Mouse (Mus musculus) testis, postnatal 14 days (tissue): ENCODE measurements at regions not wholly inside any gene's neighbourhood (a gene's known extent, or its start where the extent isn't known, plus 50 kb on each side); places are given as distances from the start of the nearest gene placed in this dataset.

Experiments
- DNase-seq: peaks from one replicate; pipeline ENCODE4 v3.0.0; 2021; ENCODE audit warnings: low spot score

DNA sequence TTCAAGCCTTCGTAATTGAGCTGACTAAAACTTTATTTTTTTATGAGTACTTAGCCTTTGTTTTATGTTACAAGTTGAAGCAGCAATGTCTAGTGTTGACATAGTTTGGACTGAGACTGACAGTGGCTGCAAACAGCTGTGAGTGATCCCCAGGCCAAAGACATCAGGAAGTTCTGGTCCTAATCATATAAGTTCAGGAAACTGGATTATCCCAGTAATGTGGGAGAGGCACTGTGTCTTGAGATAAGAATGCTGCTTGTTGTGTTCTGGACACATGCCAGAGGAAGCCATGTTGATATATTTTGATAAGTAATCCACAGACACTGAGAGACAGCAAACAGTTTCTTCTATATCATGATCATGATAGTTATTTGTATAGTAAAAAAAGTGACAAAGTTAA is 153.4 kb downstream of the Lrriq3 start:
- DNase-seq = no peak

GRCm38 (mm10) chr3:155247124-155247523 is 153.9 kb downstream of the Lrriq3 start:
- no peak for DNase-seq

GRCm38 (mm10) chr3:155247929-155248328 is 154.7 kb downstream of the Lrriq3 start:
- DNase-seq = no peak

DNA sequence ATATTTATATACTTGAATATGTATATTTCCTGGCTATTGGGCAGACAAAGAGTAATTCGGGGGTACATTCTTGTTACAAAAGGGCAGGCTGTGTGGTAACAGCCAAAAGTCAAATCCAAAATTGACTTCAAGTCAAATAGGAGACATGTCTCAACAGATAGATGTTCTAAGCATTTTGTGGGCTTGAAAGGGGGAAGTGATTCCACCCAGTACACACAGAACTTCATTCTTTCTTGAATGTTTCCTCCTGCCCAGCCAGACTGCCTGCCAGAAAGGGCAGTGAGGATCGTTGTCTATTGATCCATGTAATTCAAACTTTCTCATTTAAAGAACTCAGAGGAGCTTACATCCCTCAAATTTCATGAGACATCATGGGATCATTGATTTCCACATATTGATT is 157.7 kb downstream of the Lrriq3 start:
- DNase-seq = no peak

DNA sequence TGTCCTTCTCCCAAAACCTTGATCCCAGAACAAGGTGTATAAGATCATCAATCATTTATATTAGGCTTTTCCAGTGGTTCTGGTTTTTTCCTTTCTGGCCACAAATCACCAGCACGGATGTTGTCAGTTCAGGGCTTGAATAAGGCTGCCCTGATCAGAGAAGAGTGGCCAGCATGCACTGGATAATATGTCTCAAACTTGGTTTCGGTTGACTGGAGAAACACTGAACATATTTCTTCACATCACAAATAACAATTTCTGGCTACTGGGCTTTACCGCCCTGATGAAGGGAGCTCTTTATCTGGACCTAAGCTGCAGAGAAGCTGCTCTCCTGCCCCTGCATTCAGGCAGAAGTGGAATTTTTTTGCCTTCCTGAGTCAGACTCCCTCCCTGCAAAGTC is 205.0 kb downstream of the Lrriq3 start:
- DNase-seq = no peak

GRCm38 (mm10) chr3:155298724-155299123 is 205.5 kb downstream of the Lrriq3 start:
- no peak for DNase-seq

GRCm38 (mm10) chr3:155322322-155322721 is 229.1 kb downstream of the Lrriq3 start:
- DNase-seq = no peak

- no peak for DNase-seq
Measured at GRCm38 (mm10) chr3:155329701-155330100, 236.5 kb downstream of the Lrriq3 start.

- no peak for DNase-seq
Measured at GRCm38 (mm10) chr3:155349185-155349584, 256.0 kb downstream of the Lrriq3 start.

- no peak for DNase-seq
Measured at GRCm38 (mm10) chr3:155351636-155352035, 258.4 kb downstream of the Lrriq3 start.

DNA sequence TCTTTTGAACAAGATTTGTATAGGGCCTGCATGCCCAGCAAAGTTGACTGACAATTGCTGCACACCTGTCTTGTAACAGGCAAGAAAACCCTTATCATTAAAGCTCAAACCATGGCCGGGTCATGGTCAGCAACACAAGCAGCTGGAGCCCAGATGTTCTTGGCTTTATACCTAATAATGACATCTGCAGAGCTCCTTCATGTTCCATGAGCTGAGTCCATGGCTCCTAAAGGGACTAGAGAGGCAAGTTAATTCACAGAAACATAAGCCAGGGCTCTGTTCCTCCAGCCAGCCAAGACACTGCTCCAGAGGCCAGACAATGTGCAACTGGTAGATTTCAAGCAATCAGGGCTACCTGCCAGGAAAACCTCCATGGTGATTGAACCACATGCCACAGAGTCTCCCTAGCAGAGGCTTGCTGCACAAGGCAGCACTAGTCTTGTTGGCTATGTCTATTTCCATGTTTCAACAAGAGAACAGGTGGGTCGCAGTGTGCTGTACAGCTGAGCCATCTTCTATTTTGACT is 259.1 kb downstream of the Lrriq3 start:
- DNase-seq = no peak

DNA sequence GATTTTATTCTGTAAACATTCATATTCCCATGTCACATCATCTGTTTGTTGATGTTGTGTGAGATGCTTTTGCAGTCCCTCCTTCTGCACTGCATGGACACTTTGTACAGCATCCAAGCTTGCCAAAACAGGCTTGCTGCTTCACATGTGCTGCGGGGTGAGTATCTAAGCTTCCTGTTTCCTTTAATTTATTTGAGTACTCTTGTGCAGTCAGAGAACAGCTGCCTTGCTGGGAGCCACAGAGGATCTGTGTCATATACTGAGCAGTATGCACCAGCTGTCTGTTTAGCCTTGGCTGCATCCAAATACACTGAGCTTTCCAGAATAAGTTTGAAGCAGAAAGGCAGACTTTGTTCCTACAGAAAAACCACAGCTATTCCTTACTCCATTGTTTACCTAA is 267.2 kb downstream of the Lrriq3 start:
- no peak for DNase-seq

- DNase-seq = no peak
Measured at GRCm38 (mm10) chr3:155370716-155371115, 277.5 kb downstream of the Lrriq3 start.

- no peak for DNase-seq
Measured at GRCm38 (mm10) chr3:155373591-155373990, 280.4 kb downstream of the Lrriq3 start.

GRCm38 (mm10) chr3:155381910-155382309 is 288.7 kb downstream of the Lrriq3 start:
- no peak for DNase-seq

DNA sequence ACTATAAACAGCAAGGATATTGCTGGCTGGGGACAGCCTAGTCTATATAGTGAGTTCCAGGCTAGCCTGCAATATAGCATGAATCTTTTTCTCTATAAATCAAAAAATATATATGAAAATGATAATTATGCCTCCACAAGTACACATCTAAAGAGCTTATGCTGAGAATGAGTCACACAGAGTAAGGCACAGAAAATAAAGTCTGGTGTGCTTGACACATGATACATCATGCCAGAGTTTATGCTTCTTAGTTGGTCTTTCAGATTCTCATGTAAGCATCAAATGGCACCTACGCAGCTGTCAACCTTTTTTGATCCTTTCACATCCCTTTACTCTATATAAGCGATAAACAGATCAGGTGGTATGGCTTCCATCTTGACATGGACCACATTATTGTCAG is 289.6 kb downstream of the Lrriq3 start:
- no peak for DNase-seq

DNA sequence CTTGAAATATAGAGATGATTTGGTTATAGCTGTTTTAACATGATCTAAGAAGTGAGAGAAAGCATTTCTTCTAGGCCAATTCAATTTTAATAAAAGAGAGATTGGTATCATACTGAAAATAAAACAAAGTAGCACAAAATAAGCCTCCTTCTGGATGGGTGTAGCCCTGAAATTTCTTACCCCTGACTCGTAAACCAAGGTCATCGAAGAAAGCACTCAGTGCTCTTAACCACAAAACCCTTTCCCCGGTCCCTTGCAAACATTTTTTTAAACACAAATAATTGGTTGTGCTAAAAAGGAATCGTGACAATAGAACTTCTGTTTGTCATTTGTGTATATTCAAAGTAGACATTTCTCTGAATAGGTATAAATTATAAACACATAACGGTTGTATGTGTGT is 297.4 kb downstream of the Lrriq3 start:
- DNase-seq = no peak

DNA sequence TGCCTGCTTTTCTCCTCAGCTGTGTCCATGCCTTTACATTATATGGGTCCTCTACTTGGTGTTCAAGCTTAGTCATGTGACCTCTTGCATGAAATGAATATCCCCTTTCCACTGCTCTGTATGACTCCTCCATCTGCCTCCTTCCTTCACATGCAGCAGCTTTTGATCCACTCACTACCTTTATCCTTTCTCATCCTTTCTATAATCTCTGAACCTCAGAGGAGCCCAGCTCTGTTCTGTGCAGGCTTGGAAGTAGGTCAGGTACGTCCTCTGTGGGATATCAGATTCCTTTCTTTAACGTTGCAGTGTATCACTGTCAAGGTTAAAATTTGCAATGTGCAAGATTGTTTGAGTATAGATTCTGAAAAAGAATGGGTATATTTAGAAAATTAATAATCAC is 302.9 kb downstream of the Lrriq3 start:
- DNase-seq = no peak

GRCm38 (mm10) chr3:155401763-155402162 is 308.5 kb downstream of the Lrriq3 start:
- no peak for DNase-seq

DNA sequence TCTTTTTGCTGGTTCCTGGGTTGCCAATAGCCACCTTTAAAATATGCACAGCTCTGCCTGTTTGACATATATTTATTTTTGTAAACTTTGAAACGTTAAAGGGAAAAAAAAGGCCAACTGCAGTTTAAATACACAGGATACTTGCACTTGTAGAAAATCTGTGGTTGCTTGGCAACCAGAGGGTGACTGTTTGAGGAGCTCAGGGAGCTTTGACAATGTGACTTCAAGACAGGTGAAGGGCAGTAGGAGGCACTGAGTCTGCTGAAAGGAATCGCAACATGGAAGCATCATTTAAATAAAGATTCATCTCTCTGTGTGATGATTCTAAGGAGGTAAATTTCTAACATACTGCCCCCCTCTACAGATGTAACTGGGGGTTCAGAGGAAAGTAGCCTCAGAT is 315.7 kb downstream of the Lrriq3 start:
- DNase-seq = no peak

DNA sequence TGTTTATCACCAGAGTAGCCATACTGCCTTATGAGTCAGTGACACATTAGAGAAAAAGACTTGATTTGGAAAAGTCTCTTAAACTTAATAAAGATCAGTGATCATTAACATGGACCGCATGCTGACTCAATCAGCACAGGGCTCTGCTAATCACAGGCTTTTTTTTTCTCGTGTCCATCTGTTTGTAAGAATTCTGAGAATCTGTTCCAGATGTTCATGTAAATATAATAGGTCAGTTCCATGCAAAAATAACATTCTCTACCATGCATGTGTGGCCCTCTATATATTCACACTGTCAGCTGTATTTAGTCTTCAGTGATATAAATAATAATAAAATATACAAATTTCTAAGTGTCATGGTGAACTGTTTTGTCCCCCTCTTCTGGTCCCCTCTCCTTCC is 316.1 kb downstream of the Lrriq3 start:
- DNase-seq = no peak

DNA sequence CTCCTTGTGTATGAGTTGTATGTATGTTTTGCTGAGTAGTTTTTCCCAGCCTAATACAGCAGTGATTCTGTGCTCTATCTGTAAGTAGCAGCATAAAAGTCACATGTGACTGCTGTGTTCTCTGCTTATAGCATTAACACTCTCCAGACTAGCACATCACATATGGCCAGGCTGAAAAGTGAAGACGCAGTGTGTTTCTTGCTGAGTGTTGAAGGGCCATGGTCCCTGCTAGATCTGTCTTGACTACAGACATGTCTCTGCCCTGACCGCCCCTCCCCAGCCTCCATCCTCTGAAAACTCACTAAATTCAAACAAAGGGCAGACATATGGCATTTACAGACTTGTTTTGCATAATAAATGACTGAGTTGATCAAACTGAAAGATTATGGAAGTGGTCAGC is 316.6 kb downstream of the Lrriq3 start:
- DNase-seq = no peak

GRCm38 (mm10) chr3:155459701-155460481 is 366.7 kb downstream of the Lrriq3 start:
- DNase-seq = no peak

- no peak for DNase-seq
Measured at GRCm38 (mm10) chr3:155462095-155462494, 368.9 kb downstream of the Lrriq3 start.
